Mouse (Mus musculus) layer of hippocampus, postnatal 25 days (tissue): ENCODE results near the gene 1700013F07Rik. TPM values are rescaled to one million over a fixed set of nuclear protein-coding genes. Genes with fewer than 3 reads are reported as not detected.
A peak's percentile ranks its signal among the peaks of the same experiment; 100 is the strongest.
"Not testable (repeated sequence)": the region's sequence is repeated elsewhere in the genome, so short reads cannot be mapped to it uniquely, and the experiment has no call there.

Source experiments
- DNase-seq, 2 experiments: peaks; one replicate each; pipeline ENCODE4 v3.0.0; 2022; ENCODE audit warnings: mixed read lengths in 2 of 2, low spot score in 1 of 2; ENCODE audit errors: extremely low spot score in 1 of 2
- total RNA-seq, 2 experiments: library from RNA; stranded (reverse); gene quantifications; 2 replicates each; pipeline ENCODE4 v1.2.3; 2021

The 1700013F07Rik gene
- total RNA-seq, 2 experiments from 2014 or later, result 0.98 to 2.4 TPM

GRCm38 (mm10) chr3:108537303-108537702, 3.4 kb downstream of the 1700013F07Rik start:
- DNase-seq, result peak; percentile 73 to 87

DNA sequence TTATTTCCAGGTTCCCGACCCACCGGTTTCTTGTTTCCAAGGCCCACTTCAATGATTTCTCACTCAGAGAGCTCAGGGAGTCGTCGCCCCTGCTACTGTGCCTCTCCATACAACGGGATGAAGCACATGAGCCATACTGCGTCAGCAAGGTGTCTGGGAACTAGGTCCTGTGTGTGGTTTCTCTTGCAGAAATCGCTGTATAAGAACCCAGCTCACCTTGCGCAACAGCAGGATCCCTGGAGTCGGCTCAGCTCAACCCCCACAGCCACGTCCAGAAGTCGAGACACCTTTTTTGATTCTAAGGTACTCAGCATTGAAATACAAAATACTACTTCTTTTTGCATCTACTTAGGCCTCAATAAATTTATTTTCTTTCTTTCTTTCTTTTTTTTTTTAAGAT, 8.3 kb downstream of the 1700013F07Rik start:
- no peak for DNase-seq

DNA sequence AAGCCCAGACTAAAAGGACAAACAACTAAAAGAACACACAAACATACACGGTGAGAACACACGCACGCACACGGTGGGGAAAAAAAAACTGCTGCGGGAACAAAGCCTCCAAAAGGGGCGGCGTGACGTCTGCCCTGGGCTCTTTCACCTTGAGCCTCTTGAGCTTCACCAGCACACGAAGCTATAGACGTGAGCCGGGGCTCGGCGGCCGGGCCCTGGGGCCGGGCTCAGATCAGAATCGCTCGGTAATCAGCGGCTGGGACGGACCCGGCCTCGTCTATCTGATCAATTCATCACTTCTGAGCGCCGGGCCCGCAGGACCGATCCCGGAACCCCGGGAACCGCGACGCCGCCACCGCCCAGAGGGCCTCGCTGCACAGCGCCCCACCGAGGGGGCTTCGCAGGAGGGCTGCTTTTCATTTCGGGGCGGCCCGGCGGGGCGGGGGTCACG, 20.2 kb downstream of the 1700013F07Rik start:
- DNase-seq, result peak in 1 of 2 experiments; percentile 42

GRCm38 (mm10) chr3:108554587-108555312, 20.8 kb downstream of the 1700013F07Rik start:
- peak; percentile 84 to 97 for DNase-seq

- DNase-seq, result no peak
These were observed 23.9 kb downstream of the 1700013F07Rik start for GRCm38 (mm10) chr3:108557888-108558287.

GRCm38 (mm10) chr3:108562133-108562730, 28.3 kb downstream of the 1700013F07Rik start, which contains the start of gene Tmem167b:
Gene Tmem167b, minus strand, starts transcription at chr3:108562466.
- DNase-seq, result peak; percentile 85 to 91

DNA sequence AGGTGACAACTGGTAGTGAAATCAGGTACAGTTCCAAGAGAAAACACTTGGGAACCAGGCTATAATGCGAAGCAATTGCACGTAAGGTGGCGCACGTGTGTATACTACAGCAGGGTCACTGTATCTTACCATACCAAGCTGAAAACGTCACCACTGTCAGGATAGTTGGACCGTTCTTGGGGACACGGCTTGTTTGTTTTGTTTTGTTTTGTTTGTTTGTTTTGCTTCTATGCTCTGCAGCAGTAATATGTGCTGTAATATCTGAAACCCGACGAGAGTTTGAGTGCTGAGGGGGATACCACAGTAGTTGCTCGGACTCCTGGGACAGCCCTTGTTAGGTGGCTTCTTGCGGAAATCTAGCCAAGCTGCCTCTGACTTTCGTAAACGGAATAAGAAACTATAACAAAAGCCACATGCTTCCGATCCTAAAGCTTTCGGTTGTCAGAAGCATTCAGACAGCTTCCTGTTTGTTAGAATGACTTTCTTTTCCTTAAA, 28.9 kb downstream of the 1700013F07Rik start:
- peak in 1 of 2 experiments; percentile 15 for DNase-seq

GRCm38 (mm10) chr3:108563309-108563708, 29.4 kb downstream of the 1700013F07Rik start:
- peak; percentile 43 to 75 for DNase-seq

DNA sequence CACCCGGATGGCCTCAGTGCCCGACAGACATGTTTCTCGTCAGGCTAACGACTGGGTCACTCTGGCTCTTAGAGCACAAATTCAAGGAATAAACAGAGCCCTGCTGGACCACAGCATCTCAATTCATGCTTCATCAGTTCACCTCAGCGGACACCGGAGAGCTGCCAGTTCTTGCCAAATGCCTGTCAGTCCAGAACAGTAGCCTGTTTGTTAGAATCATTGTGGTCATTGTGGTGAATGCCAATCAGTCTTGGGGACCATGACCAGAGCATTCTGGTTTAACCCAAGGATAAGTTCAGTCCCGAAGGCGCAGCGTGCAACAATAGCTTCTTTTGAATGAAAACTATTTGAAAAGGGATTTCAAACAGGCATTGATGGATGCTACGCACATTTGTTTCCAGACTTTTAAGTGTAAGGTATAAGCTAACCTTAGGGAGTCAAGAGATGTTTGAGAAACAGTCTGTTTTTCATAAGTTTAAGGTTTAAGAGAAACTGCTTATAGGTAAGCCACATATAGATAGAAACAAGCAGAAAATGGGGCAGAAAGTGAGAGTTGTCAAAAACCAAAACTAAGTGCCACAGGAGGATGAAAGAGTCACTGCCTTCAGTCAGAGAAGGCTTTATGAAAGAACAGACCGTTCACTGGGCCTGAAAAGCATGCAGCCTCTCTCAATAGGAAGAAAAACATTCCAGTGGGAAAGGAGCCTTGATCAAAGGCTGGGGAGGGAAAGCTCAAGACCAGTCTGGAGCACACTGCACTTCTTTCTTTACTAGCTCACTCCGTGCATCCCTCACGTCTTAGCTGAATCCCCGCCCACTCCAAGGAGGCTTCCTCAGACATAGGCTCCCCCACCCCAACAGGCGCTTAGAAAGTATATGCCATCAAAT, 34.3 kb downstream of the 1700013F07Rik start:
- no peak for DNase-seq

DNA sequence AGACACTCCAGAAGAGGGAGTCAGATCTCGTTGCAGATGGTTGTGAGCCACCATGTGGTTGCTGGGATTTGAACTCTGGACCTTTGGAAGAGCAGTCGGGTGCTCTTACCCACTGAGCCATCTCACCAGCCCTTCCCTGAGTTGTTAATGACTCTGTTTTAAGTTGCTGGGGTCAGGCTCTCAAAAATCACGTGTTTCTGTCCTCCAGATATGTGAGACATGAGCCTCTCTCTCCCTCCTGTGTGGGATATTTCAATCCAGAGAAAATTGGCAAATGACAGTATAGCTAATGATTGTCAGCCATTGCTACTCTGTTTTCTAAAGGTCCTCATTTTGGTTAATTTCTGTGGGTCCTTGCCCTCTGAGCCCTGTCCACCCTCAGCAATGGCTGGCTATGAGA, 35.7 kb downstream of the 1700013F07Rik start:
- not testable (repeated sequence) for DNase-seq

DNA sequence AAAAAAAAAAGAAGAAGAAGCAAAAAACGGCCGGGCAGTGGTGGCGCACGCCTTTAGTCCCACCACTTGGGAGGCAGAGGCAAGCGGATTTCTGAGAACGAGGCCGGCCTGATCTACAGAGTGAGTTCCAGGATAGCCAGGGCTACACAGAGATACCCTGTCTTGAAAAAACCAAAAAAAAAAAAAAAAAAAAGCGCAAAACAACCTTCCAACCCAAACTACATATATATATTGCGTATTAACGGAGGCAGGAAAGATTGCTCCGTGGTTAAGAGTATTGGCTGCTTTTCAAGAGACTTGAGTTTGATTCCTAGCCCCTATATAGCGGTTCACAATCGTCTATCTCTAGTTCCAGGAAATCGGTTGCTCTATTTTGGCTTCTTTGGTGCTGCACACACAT, 36.9 kb downstream of the 1700013F07Rik start:
- no peak for DNase-seq

DNA sequence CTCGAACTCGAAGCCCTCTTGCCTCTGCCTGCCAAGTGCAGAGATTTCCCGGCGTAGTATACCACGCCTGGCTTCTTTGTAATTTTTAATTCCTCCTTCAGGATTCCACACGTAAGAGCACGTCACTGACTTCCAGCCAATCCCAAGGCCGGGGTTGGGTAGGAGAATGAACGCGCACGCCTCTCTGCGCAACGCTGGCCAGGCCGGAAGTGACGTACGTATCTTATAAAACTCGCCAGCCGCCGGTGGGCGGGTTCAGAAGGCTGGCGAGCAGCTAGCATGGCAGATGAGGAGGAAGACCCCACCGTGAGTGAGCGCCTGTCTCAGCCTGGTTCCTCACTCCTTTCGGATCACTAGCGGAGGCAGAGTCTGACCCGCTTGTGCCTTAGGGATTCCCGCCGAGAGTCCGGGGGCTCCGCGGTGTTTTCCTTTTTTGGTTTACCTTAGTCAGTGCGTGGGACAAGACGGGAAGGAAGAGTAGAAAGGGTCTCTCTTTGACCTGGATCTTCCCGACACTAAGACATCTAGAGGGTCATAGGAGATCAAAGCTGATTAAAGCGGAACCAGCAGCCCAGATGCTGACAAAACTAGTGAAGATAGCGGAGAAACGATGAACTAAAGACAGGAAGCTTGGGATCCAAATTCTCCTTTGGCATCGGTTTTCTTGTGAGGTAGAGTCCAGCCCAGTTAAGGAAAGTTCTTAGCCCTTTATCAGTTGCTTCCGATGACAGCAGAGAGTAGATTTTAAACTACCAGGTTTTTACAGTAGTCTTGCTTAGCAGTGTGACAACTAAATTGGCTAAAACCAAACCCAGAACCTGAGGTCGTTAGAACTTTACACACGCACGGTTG, 37.7 kb downstream of the 1700013F07Rik start, which contains the start of gene Taf13:
Taf13 (plus strand) TSS at position 256 of the 852 bp plus-strand sequence.
- peak; percentile 95 to 96 for DNase-seq

DNA sequence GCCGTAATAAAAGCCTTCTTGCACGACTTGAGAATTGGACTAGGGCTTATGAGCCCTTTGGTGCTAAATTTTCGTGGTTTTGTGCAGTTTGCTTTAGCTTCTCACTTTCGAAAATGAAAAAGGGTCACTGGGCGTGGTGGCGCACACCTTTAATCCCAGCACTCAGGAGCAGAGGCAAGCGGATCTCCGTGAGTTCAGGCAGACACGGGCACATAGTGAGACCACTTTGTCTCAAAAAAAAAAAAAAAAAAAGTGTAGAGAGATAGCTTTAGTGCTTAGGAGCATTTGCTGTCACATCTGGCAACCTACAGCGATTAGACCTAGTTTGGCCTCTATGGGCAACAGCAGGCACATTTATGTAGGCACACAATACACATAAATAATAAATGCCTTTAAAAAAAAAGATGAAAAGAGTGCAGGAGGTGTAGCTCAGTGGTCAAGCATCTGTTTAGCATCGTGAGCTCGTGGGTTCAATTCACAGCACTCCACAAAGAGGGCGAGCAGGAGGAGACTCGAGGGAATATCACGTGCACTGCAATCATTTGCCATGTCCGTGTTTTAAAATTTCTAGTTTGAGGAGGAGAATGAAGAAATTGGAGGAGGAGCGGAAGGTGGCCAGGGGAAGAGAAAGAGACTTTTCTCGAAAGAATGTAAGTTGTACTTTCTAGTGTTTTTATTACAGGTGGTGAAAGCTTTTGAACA, 38.5 kb downstream of the 1700013F07Rik start:
- DNase-seq, result no peak

DNA sequence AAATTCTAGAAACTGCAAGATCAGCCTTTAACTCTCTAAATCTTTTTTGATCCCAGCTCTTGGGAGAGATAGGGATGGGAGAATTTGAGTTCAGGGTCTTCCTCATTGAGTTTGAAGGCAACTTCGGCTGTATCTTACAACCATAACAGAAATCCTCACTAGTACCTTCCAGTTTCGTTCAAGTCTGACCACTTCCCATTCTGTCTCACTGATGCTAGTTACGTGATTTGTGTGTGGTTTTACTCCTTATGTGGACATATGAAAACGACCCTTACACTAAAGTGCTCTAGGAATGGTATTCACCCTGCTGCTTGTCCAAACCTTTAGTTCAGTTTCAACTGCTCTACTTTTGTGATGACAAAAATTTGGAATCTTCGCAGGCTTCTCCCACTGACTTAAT, 40.1 kb downstream of the 1700013F07Rik start:
- no peak for DNase-seq

DNA sequence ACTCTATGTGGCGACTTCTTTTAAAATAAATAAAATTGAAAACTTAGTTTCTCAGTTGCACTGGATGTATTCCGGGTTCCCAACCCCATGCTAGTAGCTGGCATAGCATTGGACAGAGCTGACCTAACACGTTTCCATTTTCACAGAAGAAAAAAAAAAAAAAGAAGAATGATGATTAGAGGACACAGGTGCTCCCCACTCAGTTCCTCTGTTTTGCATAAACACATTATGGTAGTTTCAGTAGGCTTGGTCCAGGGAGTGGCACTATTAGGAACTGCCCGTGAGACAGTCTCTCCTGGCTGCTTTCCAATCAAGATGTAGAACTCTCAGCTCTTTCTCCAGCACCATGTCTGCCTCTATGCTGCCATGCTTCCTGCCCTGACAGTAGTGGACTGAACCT, 50.6 kb downstream of the 1700013F07Rik start:
- DNase-seq, result no peak

GRCm38 (mm10) chr3:108588446-108588845, 54.5 kb downstream of the 1700013F07Rik start:
- no peak for DNase-seq

GRCm38 (mm10) chr3:108590786-108591529, 57.0 kb downstream of the 1700013F07Rik start, which contains the start of gene Wdr47:
Gene Wdr47, plus strand, starts transcription at chr3:108591279.
- peak; percentile 86 to 88 for DNase-seq
